Mouse (Mus musculus) adrenal gland (tissue): ENCODE data around the gene Gpx8.
"Not testable (repeated sequence)": the region's sequence is repeated elsewhere in the genome, so short reads cannot be mapped to it uniquely, and the experiment has no call there.

ENCODE experiments used
- intact Hi-C: fragments of 180-260 bp; cut with DNase I; formaldehyde crosslinking; loops from one replicate; pipeline ENCODE4 v1.15.1; 2025
- microRNA-seq, 2 experiments: library from miRNA; unstranded; fragments of <30 nt; microRNA quantifications; one replicate each; pipeline ENCODE4; 2019

The Gpx8 gene

DNA sequence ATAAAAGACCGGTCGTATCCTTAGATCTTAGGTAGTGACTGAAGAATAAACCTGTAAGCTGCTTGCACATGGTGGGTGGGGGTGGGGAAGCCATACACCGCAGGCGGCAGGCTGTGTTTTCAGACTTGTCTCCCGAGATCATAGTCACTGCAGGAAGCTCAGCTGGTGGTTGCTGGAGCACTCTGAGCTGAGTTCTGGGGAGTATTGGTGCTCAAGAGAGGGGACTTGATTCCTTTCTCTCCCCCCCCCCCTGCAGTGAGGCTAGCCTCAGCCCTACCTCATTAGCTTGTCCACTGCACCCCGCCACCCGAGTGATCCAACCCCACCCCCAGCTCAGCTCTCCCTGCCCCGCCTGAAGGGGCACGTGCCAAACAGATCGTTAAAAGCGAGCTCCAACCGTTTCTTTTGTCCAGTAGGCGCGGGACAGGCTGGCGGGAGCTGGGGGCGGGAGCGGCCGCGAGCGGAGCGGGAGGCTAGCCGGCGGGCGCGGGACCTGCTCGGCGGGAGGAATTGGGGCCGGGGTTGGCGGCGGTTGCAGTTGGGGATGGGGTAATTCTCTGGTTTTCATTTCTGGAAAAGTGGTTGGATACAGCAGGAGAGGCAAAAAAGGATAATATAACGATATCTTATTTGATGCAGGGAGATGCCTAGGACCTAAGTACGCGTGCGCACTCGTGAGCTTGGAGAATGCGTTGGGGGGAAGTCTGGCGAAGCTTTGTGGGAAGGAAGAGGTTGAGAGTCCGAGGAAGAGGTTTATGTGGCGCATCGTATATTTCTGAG, 14.2 kb downstream of the Gpx8 start:
- intact Hi-C loops = no loop called here

DNA sequence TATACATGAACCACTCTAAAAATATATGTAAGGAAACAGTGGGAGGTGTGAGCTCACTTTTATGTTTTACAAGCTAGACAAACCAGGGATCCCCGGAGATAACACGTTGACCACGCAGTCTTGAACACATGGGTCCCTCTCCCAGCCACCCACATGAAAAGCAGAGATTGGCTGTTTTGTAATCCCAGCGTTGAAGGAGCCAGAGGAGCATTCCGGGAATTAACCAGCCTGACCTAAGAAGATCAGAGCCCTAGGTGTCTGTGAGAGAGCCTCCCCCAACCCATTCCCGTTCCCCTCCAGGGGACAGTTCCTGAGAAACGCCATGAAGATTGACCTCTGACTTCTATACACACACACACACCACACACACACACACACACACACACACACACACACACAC, 14.9 kb downstream of the Gpx8 start:
- intact Hi-C loops = no loop called here

DNA sequence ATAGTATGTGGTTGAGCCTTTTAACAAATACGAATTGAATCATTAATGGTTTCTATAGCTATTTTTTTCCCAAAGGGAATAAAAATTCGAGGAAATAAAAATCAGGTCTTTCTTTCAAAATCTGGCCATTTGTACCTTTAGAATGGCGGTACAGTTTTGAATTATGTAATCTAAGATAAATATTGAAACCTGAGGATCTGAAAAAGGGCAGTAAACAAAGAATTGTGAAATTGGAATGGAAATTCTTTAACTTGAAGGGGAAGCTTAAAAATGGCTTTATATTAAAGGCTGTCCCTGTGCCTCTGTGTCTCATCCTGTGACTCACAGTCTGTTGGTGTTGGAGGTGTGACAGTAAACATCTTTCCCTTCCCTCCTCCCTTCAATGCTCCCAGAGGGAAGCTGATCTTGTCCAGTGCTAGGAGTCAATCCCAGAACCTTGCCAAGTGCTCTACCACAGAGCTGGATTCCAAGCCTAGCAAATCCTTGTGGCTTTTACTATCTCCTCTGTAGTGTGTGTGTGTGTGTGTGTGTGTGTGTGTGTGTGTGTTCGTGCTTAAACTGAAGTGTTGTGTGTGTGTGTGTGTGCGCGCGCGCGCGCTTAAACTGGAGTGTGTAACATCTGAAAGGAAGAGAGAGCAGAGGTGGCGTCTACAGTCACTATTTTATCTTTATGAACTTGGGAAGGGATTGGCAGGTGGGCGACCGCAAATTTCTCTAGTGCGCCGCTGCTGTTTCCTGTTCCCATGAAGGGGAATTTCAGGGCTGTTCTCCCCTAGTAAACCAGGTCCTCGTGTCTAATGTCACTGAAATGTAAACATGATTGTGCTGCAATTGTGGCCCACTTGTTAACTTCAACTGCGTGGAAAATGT, 22.7 kb downstream of the Gpx8 start:
- intact Hi-C loops = no loop called here

DNA sequence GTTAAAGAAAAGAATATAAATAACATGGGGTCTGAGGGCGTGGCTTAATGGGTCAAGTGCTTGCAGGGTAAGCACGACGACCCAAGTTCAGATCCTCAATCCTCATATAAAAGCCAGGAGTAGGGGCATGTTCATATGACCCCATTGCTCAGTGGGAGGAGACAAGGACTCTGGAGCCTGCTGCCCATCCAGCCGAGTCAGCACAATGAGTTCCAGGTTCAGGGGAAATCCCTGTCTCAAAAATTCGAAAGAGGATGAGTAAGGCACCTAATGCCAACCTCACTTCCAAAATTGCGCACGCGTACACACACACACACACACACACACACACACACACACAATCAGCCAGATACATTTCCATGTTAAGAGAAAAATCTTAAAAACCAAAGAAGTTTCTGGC, 23.7 kb downstream of the Gpx8 start:
- intact Hi-C loops = no loop called here

DNA sequence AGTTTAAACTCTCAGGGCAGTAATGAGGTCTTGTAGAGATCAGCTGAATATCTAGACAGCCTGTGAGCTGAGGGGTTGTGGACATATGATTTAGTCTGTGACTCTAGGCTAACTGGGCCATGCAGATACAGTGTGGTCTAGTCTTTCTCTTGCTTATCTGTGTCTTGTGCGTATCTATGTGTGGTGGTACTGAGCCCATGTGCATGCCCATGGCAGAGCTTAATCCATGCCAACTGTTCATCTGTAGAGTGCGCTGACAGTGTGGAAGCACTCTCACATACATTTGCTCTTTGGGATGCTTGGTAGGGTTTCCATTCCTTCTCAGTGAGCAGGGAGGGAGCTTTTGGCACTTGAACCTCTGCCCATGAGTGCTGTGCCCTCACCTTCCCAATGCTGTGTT, 24.7 kb downstream of the Gpx8 start:
- intact Hi-C loops = no loop called here

DNA sequence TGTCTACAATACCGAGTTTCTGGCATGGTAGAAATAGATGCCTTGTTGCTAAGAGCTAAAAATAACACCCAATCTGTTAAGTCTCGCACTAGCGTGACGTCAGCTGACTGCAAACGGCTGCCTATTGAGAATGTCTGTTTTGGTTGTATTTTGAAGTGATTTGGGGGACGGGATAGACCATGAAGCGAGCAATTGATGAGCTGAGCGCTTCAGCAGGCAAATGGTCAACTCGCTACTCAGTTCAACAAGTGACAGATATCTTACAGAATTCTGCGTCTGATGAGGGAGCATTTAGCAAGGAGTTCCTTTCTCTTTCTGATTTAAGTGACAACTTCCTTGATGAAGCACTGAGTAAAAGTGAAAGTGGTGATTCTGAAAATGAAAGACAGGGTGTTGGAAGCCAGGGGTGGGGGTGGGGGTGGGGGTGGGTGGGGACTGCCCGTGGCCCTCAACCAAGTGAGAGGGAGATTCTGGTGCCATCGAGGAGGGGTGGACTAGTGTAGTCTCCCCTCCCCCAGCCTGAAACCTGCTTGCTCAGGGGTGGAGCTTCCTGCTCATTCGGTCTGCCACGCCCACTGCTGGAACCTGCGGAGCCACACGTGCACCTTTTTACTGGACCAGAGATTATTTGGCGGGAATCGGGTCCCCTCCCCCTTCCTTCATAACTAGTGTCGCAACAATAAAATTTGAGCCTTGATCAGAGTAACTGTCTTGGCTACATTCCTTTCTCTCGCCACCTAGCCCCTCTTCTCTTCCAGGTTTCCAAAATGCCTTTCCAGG, 32.8 kb downstream of the Gpx8 start:
- intact Hi-C loops = not testable (repeated sequence)

DNA sequence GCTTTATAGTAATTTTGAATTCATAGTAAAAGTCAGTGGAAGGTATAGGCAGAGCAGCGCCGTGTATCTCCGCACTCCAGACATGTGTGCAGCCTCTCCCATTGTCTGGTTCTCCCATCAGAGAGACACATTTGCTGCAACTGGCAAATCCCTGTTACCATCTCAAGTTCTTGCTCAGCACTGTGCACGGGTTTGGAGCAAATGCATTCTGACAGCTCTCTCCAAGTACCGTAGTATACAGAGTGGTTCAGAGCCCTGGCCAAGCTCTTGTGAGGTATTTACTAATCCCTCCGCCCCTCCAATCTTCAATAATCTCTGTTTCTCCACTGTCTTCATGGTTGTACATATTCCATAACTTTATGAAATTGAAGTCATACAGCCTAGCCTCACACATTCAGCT, 33.5 kb downstream of the Gpx8 start:
- intact Hi-C loops = no loop called here

DNA sequence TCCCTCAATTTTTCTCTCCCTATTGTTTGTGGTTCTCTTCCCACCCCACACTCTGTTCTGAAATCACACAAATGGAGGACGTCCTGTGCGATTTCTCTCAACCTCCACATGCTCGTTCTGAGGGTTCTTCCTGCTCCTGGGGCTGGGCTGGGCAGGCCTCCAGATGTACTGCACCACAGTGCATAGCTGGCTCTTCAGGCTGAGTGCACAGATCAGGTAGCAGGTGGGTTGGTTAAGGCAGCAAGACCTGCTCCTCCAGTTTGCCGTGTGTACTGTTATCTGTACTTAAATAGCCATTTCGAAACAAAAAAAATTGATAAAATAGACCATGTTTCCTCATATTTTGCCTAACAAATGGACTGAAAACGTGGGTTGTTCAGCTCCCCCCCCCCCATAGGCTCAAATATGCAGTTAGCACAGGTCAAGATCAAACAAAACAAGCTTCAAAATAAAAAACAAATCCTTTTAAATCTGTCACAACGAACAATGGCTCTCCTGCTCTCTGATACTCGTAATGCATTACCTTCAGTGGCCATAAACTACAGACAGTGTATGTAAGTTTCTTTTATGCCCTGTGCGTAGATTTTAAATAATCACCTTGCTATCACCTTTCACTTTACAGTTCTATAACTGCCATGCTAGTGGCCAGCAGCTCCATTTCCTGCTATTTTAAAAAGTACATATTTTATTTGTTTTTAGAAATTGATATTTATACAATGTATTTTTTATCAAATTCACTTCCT, 45.5 kb downstream of the Gpx8 start:
- intact Hi-C loops = no loop called here

DNA sequence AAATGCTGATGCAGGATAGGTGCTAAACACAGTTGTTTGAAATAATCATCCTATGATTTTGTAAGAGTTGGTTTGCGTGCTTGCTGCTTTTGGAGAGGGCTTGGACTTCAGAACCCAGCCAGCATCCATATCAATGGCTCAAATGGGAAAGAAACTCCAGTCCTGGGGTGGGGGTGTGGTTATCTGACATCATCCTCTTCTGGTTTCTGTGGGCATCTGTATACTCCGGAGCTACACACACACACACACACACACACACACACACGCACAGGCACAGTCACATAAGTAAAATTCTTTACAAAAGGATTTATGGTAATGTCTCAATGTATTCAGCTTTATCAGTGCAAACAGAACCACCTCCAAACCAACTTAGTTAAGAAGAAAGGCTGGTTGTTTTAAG, 46.1 kb downstream of the Gpx8 start:
- intact Hi-C loops = no loop called here

DNA sequence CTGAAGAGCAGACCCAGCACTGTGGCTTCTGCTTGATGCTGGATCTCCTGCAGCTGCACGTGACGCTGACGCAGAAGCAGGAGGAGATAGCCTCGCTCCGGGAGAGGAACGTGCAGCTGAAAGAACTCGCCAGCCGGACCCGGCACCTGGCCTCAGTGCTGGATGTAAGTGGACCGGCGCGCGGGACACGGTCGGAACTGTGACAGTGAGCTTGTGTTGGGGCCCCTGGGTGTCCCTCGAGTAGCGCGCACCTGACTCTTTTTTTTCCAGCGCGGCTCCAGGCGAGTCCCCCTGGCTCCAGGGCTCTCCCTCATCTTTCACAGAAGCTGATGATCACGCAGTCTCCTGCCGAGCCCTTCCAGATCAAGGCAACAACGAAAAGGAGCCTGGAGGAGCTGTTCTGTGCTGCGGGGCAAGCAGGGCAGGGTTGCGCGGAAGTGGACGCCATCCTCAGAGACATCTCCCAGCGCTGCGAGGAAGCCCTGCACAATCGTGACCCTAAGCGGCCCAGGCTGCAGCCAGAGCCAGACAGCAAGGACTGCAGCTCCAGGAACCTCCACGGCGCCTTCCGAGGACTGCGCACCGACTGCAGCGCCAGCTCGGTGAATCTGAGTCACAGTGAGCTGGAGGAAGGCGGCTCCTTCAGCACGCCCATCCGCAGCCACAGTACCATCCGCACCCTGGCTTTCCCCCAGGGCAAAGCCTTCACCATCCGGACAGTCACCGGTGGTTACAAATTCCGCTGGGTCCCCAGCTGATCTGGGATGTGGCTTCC, 47.6 kb downstream of the Gpx8 start:
- intact Hi-C loops = no loop called here

DNA sequence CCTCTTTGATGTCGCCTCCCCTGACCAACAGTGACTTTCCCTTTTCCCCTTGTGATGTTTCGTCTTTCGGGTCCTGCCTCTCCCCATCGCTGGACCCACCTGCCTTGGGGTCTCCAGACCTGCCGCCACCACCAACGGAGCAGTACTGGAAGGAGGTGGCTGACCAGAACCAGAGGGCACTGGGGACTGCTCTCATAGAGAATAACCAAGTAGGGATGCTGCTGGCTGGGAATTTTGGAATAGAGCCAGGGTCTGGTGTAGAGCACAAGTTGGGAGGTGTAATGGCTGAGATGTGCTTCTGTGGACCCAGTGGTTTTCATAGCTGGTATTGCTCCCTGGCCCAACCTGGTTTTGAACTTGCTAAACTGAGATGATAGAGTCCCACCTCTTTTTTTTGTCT, 48.8 kb downstream of the Gpx8 start:
- intact Hi-C loops = no loop called here

DNA sequence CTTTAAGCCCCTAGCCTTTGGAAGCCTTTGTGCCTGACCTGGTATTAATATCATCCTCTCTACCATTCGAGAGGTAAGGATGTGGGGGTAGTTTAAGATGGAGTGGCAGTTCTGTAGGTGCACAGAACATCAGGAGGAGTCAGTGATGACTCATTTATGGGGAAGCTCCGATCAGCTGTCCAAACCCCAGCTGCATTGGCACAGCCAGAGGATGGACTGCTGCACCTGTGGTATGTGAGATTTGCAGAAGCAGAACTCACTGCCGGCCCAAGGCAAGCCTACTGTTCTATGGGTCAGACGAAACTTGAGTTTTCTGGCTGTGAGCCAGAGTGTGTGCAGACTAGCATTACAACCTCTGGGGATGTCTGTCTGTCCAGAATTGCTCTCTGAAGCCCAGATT, 49.8 kb downstream of the Gpx8 start:
- intact Hi-C loops = no loop called here

DNA sequence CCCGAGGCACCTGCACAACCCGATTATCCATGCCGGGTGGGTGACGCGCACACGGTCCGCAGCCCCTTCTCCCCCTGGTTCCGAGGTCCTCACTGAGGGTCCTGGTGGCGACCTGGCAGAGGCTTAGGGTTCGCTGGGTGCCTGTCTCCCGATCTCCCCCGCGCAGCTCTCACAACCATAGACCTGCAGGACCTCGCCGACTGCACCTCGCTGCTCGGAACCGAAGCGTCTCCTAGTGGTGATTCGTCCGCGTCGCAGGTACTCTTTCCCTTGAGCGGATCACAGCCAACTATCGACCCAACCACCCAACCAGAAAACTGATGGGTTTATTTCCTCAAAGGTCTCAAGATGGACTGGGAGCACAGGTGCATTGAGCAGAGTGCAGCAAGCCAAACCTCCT, 52.0 kb downstream of the Gpx8 start:
- intact Hi-C loops = no loop called here

DNA sequence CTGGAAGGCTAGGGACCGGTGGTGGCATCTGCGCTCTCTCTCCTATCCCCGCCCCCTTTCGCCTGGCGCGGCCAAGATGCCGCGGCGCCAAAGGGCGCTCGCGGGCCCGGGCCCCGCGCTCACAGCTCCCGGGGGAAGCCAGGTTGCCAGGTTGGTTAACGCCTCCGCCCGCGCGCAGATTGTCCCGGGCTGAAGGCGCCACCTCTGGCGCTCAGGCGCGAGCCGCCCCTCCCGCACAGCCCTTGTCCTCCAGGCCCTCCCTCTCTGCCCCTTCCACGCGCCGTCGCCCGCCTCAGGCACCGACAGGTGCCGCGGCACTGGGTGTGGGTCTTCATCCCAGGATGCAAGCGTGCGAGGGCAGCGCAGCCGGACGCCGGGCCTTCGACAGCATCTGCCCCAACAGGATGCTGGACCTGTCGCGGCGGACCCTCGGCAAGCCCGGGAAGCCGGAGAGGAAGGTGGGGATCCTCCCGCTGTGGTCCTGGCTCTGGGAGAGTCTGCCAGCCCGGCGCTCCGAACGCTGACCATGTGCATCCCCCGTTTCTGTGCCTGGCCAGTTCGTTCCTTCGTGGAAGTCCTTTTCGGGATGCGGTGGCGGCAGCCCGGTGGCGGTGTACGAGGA, 52.6 kb downstream of the Gpx8 start, which contains the start of gene Mcidas:
TSS of gene Mcidas (plus strand) at position 315 of the 622 bp plus-strand sequence.
- intact Hi-C loops = loop anchor here (2.0 kb wide), 1 partner anchor 41 kb away; the partner anchor contains the start of gene Cdc20b

Small RNA genes lying within 50 kb of the gene (microRNA-seq; reads per million reads assigned to microRNA genes)
- 45.8 to 52.8 reads per million in 2 experiments for gene Mir449a
- 0 reads per million in 2 experiments for gene Mir449b
- gene Mir449c = 0.11 to 0.25 reads per million in 2 experiments
